Mouse (Mus musculus) bone marrow, adult 2 months (tissue): Measurements from ENCODE around the gene Gm765. TPM values are rescaled to one million over a fixed set of nuclear protein-coding genes. Genes with fewer than 3 reads are reported as not detected.

Source experiments
- H3K27ac ChIP-seq: fragments of 200-500 bp; 2 replicates; pipeline ENCODE4 v1.5.1; 2012; ENCODE audit warnings: low read depth, mild to moderate bottlenecking, control low read depth, inconsistent platforms, low read length; ENCODE audit not compliant: control insufficient read depth, poor library complexity, insufficient read depth
- H3K4me1 ChIP-seq: fragments of 200-500 bp; 2 replicates; pipeline ENCODE4 v1.6.1; 2011; ENCODE audit warnings: low read length; ENCODE audit not compliant: control insufficient read depth, insufficient read depth
- H3K4me3 ChIP-seq: fragments of 200-500 bp; replicated peaks from 2 replicates; pipeline ENCODE3; 2011; ENCODE audit warnings: mild to moderate bottlenecking, low read depth, low read length, control low read depth; ENCODE audit not compliant: control insufficient read depth
- CTCF ChIP-seq: fragments of 200-500 bp; IDR thresholded peaks from 2 replicates; pipeline ENCODE4 v1.5.1; 2011; ENCODE audit warnings: low read length, control low read depth; ENCODE audit not compliant: control insufficient read depth, insufficient read depth
- POLR2A ChIP-seq: fragments of 200-500 bp; IDR thresholded peaks from 2 replicates; pipeline ENCODE4 v1.6.1; 2011; ENCODE audit warnings: low read depth, mild to moderate bottlenecking, control low read depth, low read length, borderline replicate concordance; ENCODE audit not compliant: control insufficient read depth
- WGBS: fragments of 180-500 bp; shearing (Covaris S2); methylation state at CpG from one replicate; pipeline ENCODE4 v1.1.7; 2018; 5-methylcytosine and 5-hydroxymethylcytosine counted together
- polyA plus RNA-seq: library from polyadenylated mRNA; stranded (reverse); fragments of >200 nt; gene quantifications from 2 replicates; pipeline ENCODE4 v1.2.4, GENCODE M21; 2011; ENCODE audit warnings: low replicate concordance; ENCODE audit not compliant: missing spikeins, insufficient read depth, insufficient read length

Gm765 gene
- polyA plus RNA-seq, 1 experiment: not detected

GRCm38 (mm10) chr6:98190745-98191442, 151.7 kb downstream of the Gm765 start:
- 75% methylated on average over 8 of the region's 8 CpGs for WGBS
- Histone ChIP-seq H3K4me1 (no peaks in the 10 kb centered on the region), H3K27ac (no peak overlapping the region), H3K4me3 (no peak overlapping the region)
- TF ChIP-seq POLR2A: no peak
- no peak for TF ChIP-seq CTCF
